Mouse (Mus musculus): ENCODE results near the gene Ppih. TPM values are rescaled to one million over a fixed set of nuclear protein-coding genes. Genes with fewer than 3 reads are reported as not detected.
"Not testable (repeated sequence)": the region's sequence is repeated elsewhere in the genome, so short reads cannot be mapped to it uniquely, and the experiment has no call there.

The Ppih gene
- polyA plus RNA-seq, 1 experiment from 2014 or later: 28.4 TPM

DNA sequence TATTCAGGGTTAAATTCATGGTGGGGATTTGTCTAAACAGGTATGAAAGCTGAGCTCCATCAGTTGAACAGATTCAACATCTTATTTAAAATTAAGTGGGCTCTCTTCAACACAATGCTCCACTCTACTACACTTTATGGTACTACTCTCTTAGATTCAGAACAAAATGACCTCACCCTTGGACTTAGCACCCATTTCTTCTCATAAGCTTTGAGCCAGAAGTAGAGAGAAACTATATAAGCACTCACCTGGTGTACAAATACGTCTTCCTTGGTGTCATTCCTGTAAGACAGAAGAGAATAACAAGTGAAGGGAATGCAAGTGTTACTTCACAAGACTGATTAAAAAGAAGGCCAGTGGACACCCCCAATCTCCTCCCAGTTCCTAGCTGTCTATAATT is 35.5 kb downstream of the Ppih start:
- no peak overlapping the region for H3K4me2 ChIP-seq (ENCODE audit: low read depth, low read length)
- no peak overlapping the region for H3K9ac ChIP-seq (replicated peaks)
- no peaks in the 10 kb centered on the region for H3K9me3 ChIP-seq (ENCODE audit: low read length)
- ATAC-seq (no peak), DNase-seq (no peak)
- TF ChIP-seq EP300 (IDR thresholded peaks at IDR 0.05; ENCODE audit: low read depth) (no peak), CTCF (IDR thresholded peaks at IDR 0.05; ENCODE audit: low read depth) (no peak)
- H3K4me1 ChIP-seq (ENCODE audit: insufficient read depth): peaks cover 20% of the 10 kb centered on the region
- WGBS (ENCODE audit: insufficient replicate concordance): 77% methylated on average over 1 of the region's 1 CpGs
- peaks cover 54% of the 10 kb centered on the region for H3K36me3 ChIP-seq (replicated peaks; ENCODE audit: insufficient read depth, low read length)
- H3K4me3 ChIP-seq (ENCODE audit: low read depth, low read length): no peak overlapping the region
- no peaks in the 10 kb centered on the region for H3K27me3 ChIP-seq (ENCODE audit: insufficient read depth, low read length)
- H3K27ac ChIP-seq (ENCODE audit: low read depth): peak overlapping the region; percentile 31; the same call in 1 of the 2 replicates

DNA sequence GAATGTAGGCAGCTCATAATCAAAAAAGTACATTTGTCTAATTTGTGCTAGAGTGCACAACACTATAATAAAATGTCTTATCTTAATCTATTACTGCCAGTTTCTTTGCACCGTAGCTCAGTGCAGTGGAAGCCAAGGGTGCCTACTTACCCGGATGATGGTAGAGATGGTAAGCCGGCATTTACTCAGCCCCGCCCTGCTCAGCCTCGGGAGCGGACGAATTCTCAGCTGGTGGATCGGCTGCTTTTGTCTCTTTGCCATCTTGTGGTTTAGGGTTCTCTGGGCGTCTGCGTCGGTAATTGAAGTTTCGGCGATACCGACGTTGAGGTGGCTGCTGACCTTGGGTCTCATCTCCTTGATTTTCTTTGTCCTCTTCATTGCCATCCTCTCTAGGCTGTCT is 41.6 kb downstream of the Ppih start:
- not testable (repeated sequence) for H3K9me3 ChIP-seq (ENCODE audit: low read length); H3K4me3 ChIP-seq (ENCODE audit: low read depth, low read length); H3K4me1 ChIP-seq (ENCODE audit: insufficient read depth); H3K9ac ChIP-seq (replicated peaks); H3K27me3 ChIP-seq (ENCODE audit: insufficient read depth, low read length); H3K4me2 ChIP-seq (ENCODE audit: low read depth, low read length); DNase-seq; H3K27ac ChIP-seq (ENCODE audit: low read depth); ATAC-seq
- peaks cover 72% of the 10 kb centered on the region for H3K36me3 ChIP-seq (replicated peaks; ENCODE audit: insufficient read depth, low read length)
- WGBS (ENCODE audit: insufficient replicate concordance): 88% methylated on average over 15 of the region's 15 CpGs

DNA sequence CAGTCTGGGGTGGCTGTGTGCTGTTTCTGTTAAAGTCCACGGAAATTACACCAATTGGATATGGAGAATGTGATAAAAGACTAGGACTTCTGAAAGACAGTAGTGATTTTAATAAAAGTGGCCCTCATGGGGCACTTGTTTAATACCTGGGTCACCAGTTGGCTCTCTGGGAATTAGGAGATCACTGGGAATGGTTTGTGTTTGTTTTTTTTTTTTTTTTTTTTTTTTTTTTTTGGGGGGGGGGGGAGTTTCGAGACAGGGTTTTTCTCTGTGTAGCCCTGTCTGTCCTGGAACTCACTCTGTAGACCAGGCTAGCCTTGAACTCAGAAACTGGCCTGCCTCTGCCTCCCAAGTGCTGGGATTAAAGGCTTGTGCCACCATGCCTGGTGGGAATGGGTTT is 44.6 kb downstream of the Ppih start:
- H3K9me3 ChIP-seq (ENCODE audit: low read length): no peaks in the 10 kb centered on the region
- H3K27ac ChIP-seq (ENCODE audit: low read depth): peak overlapping the region; percentile 78
- H3K9ac ChIP-seq (replicated peaks): no peak overlapping the region
- no peak overlapping the region for H3K4me2 ChIP-seq (ENCODE audit: low read depth, low read length)
- no peak overlapping the region for H3K4me3 ChIP-seq (ENCODE audit: low read depth, low read length)
- WGBS (ENCODE audit: insufficient replicate concordance): 74% methylated on average over 2 of the region's 2 CpGs
- H3K27me3 ChIP-seq (ENCODE audit: insufficient read depth, low read length): no peaks in the 10 kb centered on the region
- ATAC-seq (no peak), DNase-seq (no peak)
- peaks cover 53% of the 10 kb centered on the region for H3K36me3 ChIP-seq (replicated peaks; ENCODE audit: insufficient read depth, low read length)
- 0 out of 2 replicates have a peak, but pooled peaks cover 3% of the 10 kb centered on the region for H3K4me1 ChIP-seq (ENCODE audit: insufficient read depth)
- TF ChIP-seq EP300 (IDR thresholded peaks at IDR 0.05; ENCODE audit: low read depth) (no peak), CTCF (IDR thresholded peaks at IDR 0.05; ENCODE audit: low read depth) (no peak)

DNA sequence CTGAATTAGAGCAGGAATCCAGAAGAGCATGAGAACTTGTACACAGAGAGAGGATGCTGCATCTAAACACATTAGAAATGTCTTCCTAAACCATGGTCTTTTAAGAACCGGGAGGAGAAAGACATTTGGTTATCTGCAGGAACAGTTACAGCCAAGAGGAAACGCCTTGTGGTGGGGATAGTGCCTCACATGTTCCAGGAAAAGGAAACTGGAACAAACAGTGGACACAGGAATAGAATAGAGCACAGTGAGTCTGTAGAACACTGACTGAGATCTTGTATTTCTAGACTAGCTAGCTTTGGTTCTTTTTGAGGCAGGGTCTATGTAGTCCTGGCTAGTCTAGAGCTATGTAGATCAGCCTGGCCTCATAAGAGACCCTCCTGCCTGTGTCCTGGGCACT is 45.1 kb downstream of the Ppih start:
- ATAC-seq: peak; percentile 71
- Histone ChIP-seq H3K4me3 (ENCODE audit: low read depth, low read length) (no peak overlapping the region), H3K9me3 (ENCODE audit: low read length) (no peaks in the 10 kb centered on the region), H3K4me1 (ENCODE audit: insufficient read depth) (0 out of 2 replicates have a peak, but pooled peaks cover 3% of the 10 kb centered on the region), H3K36me3 (replicated peaks; ENCODE audit: insufficient read depth, low read length) (peaks cover 51% of the 10 kb centered on the region), H3K9ac (replicated peaks) (no peak overlapping the region), H3K4me2 (ENCODE audit: low read depth, low read length) (no peak overlapping the region), H3K27me3 (ENCODE audit: insufficient read depth, low read length) (no peaks in the 10 kb centered on the region), H3K27ac (ENCODE audit: low read depth) (peak overlapping the region; percentile 78)
- peak; percentile 51 for TF ChIP-seq EP300 (IDR thresholded peaks at IDR 0.05; ENCODE audit: low read depth)
- no peak for TF ChIP-seq CTCF (IDR thresholded peaks at IDR 0.05; ENCODE audit: low read depth)
- DNase-seq: no peak
- 45% methylated on average over 2 of the region's 2 CpGs for WGBS (ENCODE audit: insufficient replicate concordance)

DNA sequence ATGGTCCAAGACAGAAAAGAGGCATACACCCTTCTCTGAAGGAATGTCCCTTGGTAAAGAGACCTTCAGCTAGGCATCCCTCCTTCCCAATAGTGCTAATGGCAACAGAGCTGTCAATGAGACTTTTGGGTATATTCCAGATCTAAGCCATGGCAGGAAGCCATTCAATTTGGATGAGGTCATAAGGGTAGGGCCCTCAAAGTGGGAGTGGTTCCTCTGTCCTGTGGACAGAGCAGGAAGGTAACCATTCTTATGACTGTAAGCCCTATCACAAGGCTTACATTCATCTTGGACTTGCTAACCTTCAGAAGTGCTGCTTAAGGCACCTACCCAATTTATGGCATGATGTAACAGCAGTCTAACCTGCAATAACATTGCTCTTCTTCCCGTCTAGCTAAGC is 45.7 kb downstream of the Ppih start:
- TF ChIP-seq EP300 (IDR thresholded peaks at IDR 0.05; ENCODE audit: low read depth): no peak
- no peak for TF ChIP-seq CTCF (IDR thresholded peaks at IDR 0.05; ENCODE audit: low read depth)
- Histone ChIP-seq H3K27me3 (ENCODE audit: insufficient read depth, low read length) (no peaks in the 10 kb centered on the region), H3K4me3 (ENCODE audit: low read depth, low read length) (no peak overlapping the region), H3K27ac (ENCODE audit: low read depth) (peak overlapping the region; percentile 78; the same call in 1 of the 2 replicates), H3K36me3 (replicated peaks; ENCODE audit: insufficient read depth, low read length) (peaks cover 45% of the 10 kb centered on the region), H3K4me1 (ENCODE audit: insufficient read depth) (0 out of 2 replicates have a peak, but pooled peaks cover 3% of the 10 kb centered on the region), H3K9ac (replicated peaks) (no peak overlapping the region), H3K9me3 (ENCODE audit: low read length) (no peaks in the 10 kb centered on the region), H3K4me2 (ENCODE audit: low read depth, low read length) (no peak overlapping the region)
- ATAC-seq: peak; percentile 71
- 71% methylated on average over 1 of the region's 1 CpGs for WGBS (ENCODE audit: insufficient replicate concordance)
- no peak for DNase-seq

DNA sequence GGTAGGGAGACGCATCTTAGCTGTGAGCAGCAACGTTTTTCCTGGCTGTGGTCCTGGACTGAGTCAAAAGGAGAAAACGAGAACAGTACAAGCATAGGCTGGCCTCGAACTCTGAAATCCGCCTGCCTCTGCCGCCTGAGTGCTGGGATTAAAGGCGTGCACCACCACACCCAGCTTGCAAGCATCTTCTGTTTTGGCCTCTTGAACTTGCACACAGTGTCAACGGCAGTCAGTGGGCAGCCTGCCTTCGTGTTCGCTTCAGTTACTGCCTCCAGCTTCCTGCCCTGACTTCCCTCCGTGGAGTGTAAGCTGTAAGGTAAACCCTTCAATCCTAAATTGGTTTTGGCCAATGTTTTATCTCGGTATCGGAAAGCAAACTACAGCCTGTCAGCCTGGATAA is 53.7 kb downstream of the Ppih start:
- 51% methylated on average over 13 of the region's 13 CpGs for WGBS (ENCODE audit: insufficient replicate concordance)
- Histone ChIP-seq H3K9ac (replicated peaks) (no peak overlapping the region), H3K4me2 (ENCODE audit: low read depth, low read length) (no peak overlapping the region), H3K9me3 (ENCODE audit: low read length) (no peaks in the 10 kb centered on the region), H3K27me3 (ENCODE audit: insufficient read depth, low read length) (no peaks in the 10 kb centered on the region), H3K27ac (ENCODE audit: low read depth) (no peak overlapping the region), H3K4me1 (ENCODE audit: insufficient read depth) (no peaks in the 10 kb centered on the region), H3K36me3 (replicated peaks; ENCODE audit: insufficient read depth, low read length) (peaks cover 5% of the 10 kb centered on the region), H3K4me3 (ENCODE audit: low read depth, low read length) (no peak overlapping the region)
- TF ChIP-seq EP300 (IDR thresholded peaks at IDR 0.05; ENCODE audit: low read depth) (no peak), CTCF (IDR thresholded peaks at IDR 0.05; ENCODE audit: low read depth) (no peak)
- ATAC-seq: no peak
- no peak for DNase-seq

DNA sequence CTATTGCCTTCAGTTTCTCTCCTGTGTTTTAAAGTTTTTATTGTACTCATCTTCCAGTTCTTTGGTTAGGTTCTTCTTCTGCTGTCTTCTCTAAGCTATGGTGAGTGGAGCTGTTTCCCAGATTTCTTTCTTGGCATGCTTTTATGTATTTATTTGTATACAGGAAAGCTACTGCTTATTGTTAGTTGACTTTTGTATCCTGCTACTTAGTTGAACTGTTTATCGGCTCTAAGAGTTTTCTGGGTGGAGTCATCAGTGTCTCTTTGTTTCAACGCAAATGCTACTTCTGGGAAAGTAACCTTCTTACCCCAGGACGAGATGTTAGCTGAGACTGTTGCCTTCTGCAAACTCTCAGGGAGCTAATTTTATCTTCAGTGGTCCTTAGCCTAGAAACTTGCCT is 56.9 kb downstream of the Ppih start:
- Histone ChIP-seq H3K9me3 (ENCODE audit: low read length) (no peaks in the 10 kb centered on the region), H3K4me2 (ENCODE audit: low read depth, low read length) (no peak overlapping the region), H3K36me3 (replicated peaks; ENCODE audit: insufficient read depth, low read length) (no peaks in the 10 kb centered on the region), H3K4me3 (ENCODE audit: low read depth, low read length) (no peak overlapping the region), H3K27ac (ENCODE audit: low read depth) (no peak overlapping the region), H3K9ac (replicated peaks) (no peak overlapping the region), H3K4me1 (ENCODE audit: insufficient read depth) (no peaks in the 10 kb centered on the region), H3K27me3 (ENCODE audit: insufficient read depth, low read length) (no peaks in the 10 kb centered on the region)
- ATAC-seq: no peak
- WGBS (ENCODE audit: insufficient replicate concordance): 65% methylated on average over 3 of the region's 3 CpGs
- no peak for TF ChIP-seq CTCF (IDR thresholded peaks at IDR 0.05; ENCODE audit: low read depth)
- TF ChIP-seq EP300 (IDR thresholded peaks at IDR 0.05; ENCODE audit: low read depth): no peak
- no peak for DNase-seq
